Mouse (Mus musculus) liver, embryonic 14.5 days (tissue): ENCODE measurements at regions not wholly inside any gene's neighbourhood (a gene's known extent, or its start where the extent isn't known, plus 50 kb on each side); places are given as distances from the start of the nearest gene placed in this dataset.

Experiments used
- ATAC-seq: fragments of 200-750 bp; cut with Nextera tagmentation; 2 replicates; pipeline ENCODE4 v1.8.0; 2017; ENCODE audit warnings: moderate number of reproducible peaks, mild to moderate bottlenecking, moderate library complexity; ENCODE audit not compliant: insufficient read depth
- DNase-seq, 3 experiments: peaks; one replicate each; pipeline ENCODE4 v3.0.0-alpha.2; 2012 to 2013; ENCODE audit warnings: low read depth in 3 of 3, low spot score in 3 of 3
- H3K27ac ChIP-seq: fragments of 300-500 bp; sonication (generic); 2 replicates; pipeline ENCODE4 v1.5.1; 2014; ENCODE audit warnings: moderate library complexity, mild to moderate bottlenecking, control low read depth, inconsistent platforms
- H3K27me3 ChIP-seq: fragments of 300-500 bp; sonication (generic); 2 replicates; pipeline ENCODE4 v1.6.1; 2014; ENCODE audit warnings: mild to moderate bottlenecking, low read length, moderate library complexity; ENCODE audit not compliant: control insufficient read depth, insufficient read depth
- H3K36me3 ChIP-seq: fragments of 300-500 bp; sonication (generic); replicated peaks from 2 replicates; pipeline ENCODE4 v1.6.1; 2014; ENCODE audit warnings: low read depth; ENCODE audit not compliant: control insufficient read depth, insufficient read depth
- H3K4me1 ChIP-seq, 2 experiments: fragments of 200-500 bp in 1 of 2; fragments of 300-500 bp in 1 of 2; sonication (generic) in 1 of 2; replicated peaks; 2 replicates each; pipeline ENCODE4 v1.6.1; 2012 to 2014; ENCODE audit warnings: antibody characterized with exemption in 1 of 2, inconsistent platforms in 1 of 2, low read length in 1 of 2; ENCODE audit not compliant: control insufficient read depth in 2 of 2, insufficient read depth in 2 of 2
- H3K4me2 ChIP-seq: fragments of 300-500 bp; sonication (generic); 2 replicates; pipeline ENCODE4 v1.6.1; 2014; ENCODE audit warnings: low read depth, mild to moderate bottlenecking, control low read depth, moderate library complexity
- H3K4me3 ChIP-seq, 2 experiments: fragments of 200-500 bp in 1 of 2; fragments of 300-500 bp in 1 of 2; sonication (generic) in 1 of 2; 2 replicates each; pipeline ENCODE4 v1.5.1; 2012 to 2014; ENCODE audit warnings: low read depth in 2 of 2, low read length in 2 of 2, mild to moderate bottlenecking in 2 of 2, control low read depth in 1 of 2, inconsistent platforms in 1 of 2, moderate library complexity in 1 of 2; ENCODE audit not compliant: insufficient read depth in 1 of 2
- H3K9ac ChIP-seq: fragments of 300-500 bp; sonication (generic); replicated peaks from 2 replicates; pipeline ENCODE4 v1.6.1; 2014; ENCODE audit warnings: mild to moderate bottlenecking, control low read depth, moderate library complexity
- H3K9me3 ChIP-seq: fragments of 300-500 bp; sonication (generic); 2 replicates; pipeline ENCODE4 v1.6.1; 2016; ENCODE audit warnings: low read length, mixed read lengths; ENCODE audit not compliant: control insufficient read depth
- CTCF ChIP-seq: IDR thresholded peaks from 2 replicates; pipeline ENCODE4 v1.5.1; 2016; ENCODE audit warnings: antibody characterized with exemption, low read depth, control low read depth
- EP300 ChIP-seq: IDR thresholded peaks from 2 replicates; pipeline ENCODE4 v1.6.1; 2016; ENCODE audit warnings: antibody characterized with exemption, low read depth
- WGBS: fragments of 180-500 bp; shearing (Covaris S2); extraction: QIAGEN DNeasy Blood & Tissue Kit; methylation state at CpG from one replicate; pipeline ENCODE4 v1.1.7; 2014; ENCODE audit not compliant: insufficient replicate concordance; 5-methylcytosine and 5-hydroxymethylcytosine counted together

GRCm38 (mm10) chr3:134099471-134100125, 136.7 kb upstream of the Cxxc4 start:
- ATAC-seq (no peak), DNase-seq (no peak)
- no peaks in the 10 kb centered on the region for H3K4me1 ChIP-seq
- no peak overlapping the region for H3K9ac ChIP-seq
- no peak overlapping the region for H3K4me2 ChIP-seq
- TF ChIP-seq CTCF, result no peak
- no peak for TF ChIP-seq EP300
- no peak overlapping the region for H3K4me3 ChIP-seq
- H3K27me3 ChIP-seq, result no peaks in the 10 kb centered on the region
- H3K36me3 ChIP-seq, result no peaks in the 10 kb centered on the region
- WGBS, result 53% methylated on average over 3 of the region's 3 CpGs
- no peaks in the 10 kb centered on the region for H3K9me3 ChIP-seq
- no peak overlapping the region for H3K27ac ChIP-seq

GRCm38 (mm10) chr3:134102151-134102738, 134.0 kb upstream of the Cxxc4 start:
- no peaks in the 10 kb centered on the region for H3K36me3 ChIP-seq
- DNase-seq, result no peak
- WGBS, result 56% methylated on average over 3 of the region's 3 CpGs
- TF ChIP-seq EP300 (no peak), CTCF (no peak)
- no peaks in the 10 kb centered on the region for H3K27me3 ChIP-seq
- ATAC-seq, result no peak
- no peaks in the 10 kb centered on the region for H3K4me1 ChIP-seq
- no peak overlapping the region for H3K4me2 ChIP-seq
- no peaks in the 10 kb centered on the region for H3K9me3 ChIP-seq
- no peak overlapping the region for H3K27ac ChIP-seq
- no peak overlapping the region for H3K9ac ChIP-seq
- no peak overlapping the region for H3K4me3 ChIP-seq

GRCm38 (mm10) chr3:134104625-134105024, 131.7 kb upstream of the Cxxc4 start:
- ATAC-seq (no peak), DNase-seq (no peak)
- no peaks in the 10 kb centered on the region for H3K36me3 ChIP-seq
- no peak overlapping the region for H3K4me3 ChIP-seq
- H3K4me1 ChIP-seq, result no peaks in the 10 kb centered on the region
- H3K27me3 ChIP-seq, result no peaks in the 10 kb centered on the region
- WGBS, result 60% methylated on average over 1 of the region's 1 CpGs
- no peaks in the 10 kb centered on the region for H3K9me3 ChIP-seq
- H3K4me2 ChIP-seq, result no peak overlapping the region
- TF ChIP-seq EP300, result no peak
- no peak for TF ChIP-seq CTCF
- H3K27ac ChIP-seq, result no peak overlapping the region
- no peak overlapping the region for H3K9ac ChIP-seq

GRCm38 (mm10) chr3:134105112-134105511, 131.2 kb upstream of the Cxxc4 start:
- Histone ChIP-seq H3K27ac (no peak overlapping the region), H3K4me1 (no peaks in the 10 kb centered on the region), H3K27me3 (no peaks in the 10 kb centered on the region), H3K9me3 (no peaks in the 10 kb centered on the region), H3K9ac (no peak overlapping the region), H3K4me2 (no peak overlapping the region), H3K4me3 (no peak overlapping the region), H3K36me3 (no peaks in the 10 kb centered on the region)
- no peak for TF ChIP-seq CTCF
- TF ChIP-seq EP300, result no peak
- ATAC-seq, result no peak
- no peak for DNase-seq
- 49% methylated on average over 2 of the region's 2 CpGs for WGBS

GRCm38 (mm10) chr3:134105567-134105966, 130.7 kb upstream of the Cxxc4 start:
- ATAC-seq (no peak), DNase-seq (no peak)
- Histone ChIP-seq H3K9ac (no peak overlapping the region), H3K36me3 (no peaks in the 10 kb centered on the region), H3K27me3 (no peaks in the 10 kb centered on the region), H3K4me3 (no peak overlapping the region), H3K4me1 (no peaks in the 10 kb centered on the region), H3K27ac (no peak overlapping the region), H3K4me2 (no peak overlapping the region), H3K9me3 (no peaks in the 10 kb centered on the region)
- TF ChIP-seq EP300 (no peak), CTCF (no peak)
- 44% methylated on average over 3 of the region's 3 CpGs for WGBS
